Mouse (Mus musculus) kidney, embryonic 15.5 days (tissue): ENCODE measurements around the gene Smad1. TPM values are rescaled to one million over a fixed set of nuclear protein-coding genes. Genes with fewer than 3 reads are reported as not detected.
A peak's percentile ranks its signal among the peaks of the same experiment; 100 is the strongest.

Experiments used
- ATAC-seq: fragments of 200-750 bp; cut with Nextera tagmentation; replicated peaks from 2 replicates; pipeline ENCODE4 v1.8.0; 2017; ENCODE audit warnings: moderate TSS enrichment; ENCODE audit not compliant: low FRiP score
- H3K27ac ChIP-seq: fragments of 300-500 bp; sonication (generic); 2 replicates; pipeline ENCODE4 v1.5.1; 2015; ENCODE audit warnings: mild to moderate bottlenecking, inconsistent platforms
- H3K27me3 ChIP-seq: fragments of 300-500 bp; sonication (generic); 2 replicates; pipeline ENCODE4 v1.6.1; 2015; ENCODE audit warnings: inconsistent platforms
- H3K36me3 ChIP-seq: fragments of 300-500 bp; sonication (generic); 2 replicates; pipeline ENCODE4 v1.6.1; 2015; ENCODE audit warnings: inconsistent platforms
- H3K4me1 ChIP-seq: fragments of 300-500 bp; sonication (generic); 2 replicates; pipeline ENCODE4 v1.6.1; 2015; ENCODE audit warnings: inconsistent platforms
- H3K4me2 ChIP-seq: fragments of 300-500 bp; sonication (generic); 2 replicates; pipeline ENCODE4 v1.6.1; 2015; ENCODE audit warnings: moderate library complexity, mild to moderate bottlenecking, inconsistent platforms
- H3K4me3 ChIP-seq: fragments of 300-500 bp; sonication (generic); replicated peaks from 2 replicates; pipeline ENCODE4 v1.5.1; 2015; ENCODE audit warnings: mild to moderate bottlenecking, inconsistent platforms
- H3K9ac ChIP-seq: fragments of 300-500 bp; sonication (generic); 2 replicates; pipeline ENCODE4 v1.6.1; 2015; ENCODE audit warnings: mild to moderate bottlenecking, inconsistent platforms
- H3K9me3 ChIP-seq: fragments of 300-500 bp; sonication (generic); replicated peaks from 2 replicates; pipeline ENCODE4 v1.6.1; 2016; ENCODE audit warnings: inconsistent platforms
- WGBS: fragments of 180-500 bp; shearing (Covaris S2); methylation state at CpG from one replicate; pipeline ENCODE4 v1.1.7; 2015; ENCODE audit warnings: mixed read lengths; 5-methylcytosine and 5-hydroxymethylcytosine counted together
- polyA plus RNA-seq: library from polyadenylated mRNA; unstranded; fragments of >200 nt; fragmentation: Nextera tagmentation; extraction: Ambion mirVana; gene quantifications from 2 replicates; pipeline ENCODE4 v1.2.1, GENCODE M21; 2015

The Smad1 gene
- polyA plus RNA-seq, 1 experiment from 2014 or later, result 41.0 TPM

GRCm38 (mm10) chr8:79367959-79368358 lies 31.4 kb downstream of the Smad1 start:
- H3K27ac ChIP-seq, result no peak overlapping the region
- no peak overlapping the region for H3K4me2 ChIP-seq
- H3K27me3 ChIP-seq, result no peaks in the 10 kb centered on the region
- no peak for ATAC-seq
- peaks cover 64% of the 10 kb centered on the region for H3K36me3 ChIP-seq
- H3K9me3 ChIP-seq, result no peaks in the 10 kb centered on the region
- 70% methylated on average over 4 of the region's 4 CpGs for WGBS
- H3K4me3 ChIP-seq, result no peak overlapping the region
- no peak overlapping the region for H3K9ac ChIP-seq
- peaks cover 40% of the 10 kb centered on the region for H3K4me1 ChIP-seq

- Histone ChIP-seq H3K4me1 (peaks cover 37% of the 10 kb centered on the region), H3K4me2 (no peak overlapping the region), H3K27ac (no peak overlapping the region), H3K9ac (no peak overlapping the region), H3K36me3 (peaks cover 62% of the 10 kb centered on the region), H3K9me3 (no peaks in the 10 kb centered on the region), H3K27me3 (no peaks in the 10 kb centered on the region), H3K4me3 (no peak overlapping the region)
- ATAC-seq, result no peak
- WGBS, result 67% methylated on average over 11 of the region's 12 CpGs
Measured at GRCm38 (mm10) chr8:79367350-79367749, 32.0 kb downstream of the Smad1 start.

GRCm38 (mm10) chr8:79366227-79366626 lies 33.1 kb downstream of the Smad1 start:
- H3K27me3 ChIP-seq, result no peaks in the 10 kb centered on the region
- WGBS, result 91% methylated on average over 9 of the region's 9 CpGs
- no peak overlapping the region for H3K4me3 ChIP-seq
- peaks cover 51% of the 10 kb centered on the region for H3K36me3 ChIP-seq
- no peak overlapping the region for H3K9ac ChIP-seq
- no peak for ATAC-seq
- H3K4me1 ChIP-seq, result peaks cover 39% of the 10 kb centered on the region
- H3K27ac ChIP-seq, result no peak overlapping the region
- H3K9me3 ChIP-seq, result no peaks in the 10 kb centered on the region
- no peak overlapping the region for H3K4me2 ChIP-seq

GRCm38 (mm10) chr8:79365707-79366106 lies 33.6 kb downstream of the Smad1 start:
- Histone ChIP-seq H3K27me3 (no peaks in the 10 kb centered on the region), H3K4me2 (no peak overlapping the region), H3K4me3 (no peak overlapping the region), H3K27ac (no peak overlapping the region), H3K9ac (no peak overlapping the region), H3K4me1 (peaks cover 44% of the 10 kb centered on the region), H3K9me3 (no peaks in the 10 kb centered on the region), H3K36me3 (peaks cover 46% of the 10 kb centered on the region)
- no peak for ATAC-seq
- 91% methylated on average over 3 of the region's 3 CpGs for WGBS

GRCm38 (mm10) chr8:79364806-79365205 lies 34.5 kb downstream of the Smad1 start:
- no peaks in the 10 kb centered on the region for H3K9me3 ChIP-seq
- no peak for ATAC-seq
- H3K9ac ChIP-seq, result no peak overlapping the region
- peaks cover 37% of the 10 kb centered on the region for H3K36me3 ChIP-seq
- H3K27ac ChIP-seq, result no peak overlapping the region
- H3K4me2 ChIP-seq, result no peak overlapping the region
- no peak overlapping the region for H3K4me3 ChIP-seq
- 85% methylated on average over 8 of the region's 8 CpGs for WGBS
- peaks cover 51% of the 10 kb centered on the region for H3K4me1 ChIP-seq
- no peaks in the 10 kb centered on the region for H3K27me3 ChIP-seq

- Histone ChIP-seq H3K36me3 (peaks cover 30% of the 10 kb centered on the region), H3K27me3 (no peaks in the 10 kb centered on the region), H3K9me3 (no peaks in the 10 kb centered on the region), H3K27ac (peak overlapping the region; percentile 48; the same call in 1 of the 2 replicates), H3K9ac (no peak overlapping the region), H3K4me3 (no peak overlapping the region), H3K4me2 (no peak overlapping the region), H3K4me1 (peaks cover 37% of the 10 kb centered on the region)
- WGBS, result 64% methylated on average over 2 of the region's 2 CpGs
- ATAC-seq, result no peak
Measured at GRCm38 (mm10) chr8:79362430-79362829, 36.9 kb downstream of the Smad1 start.

- peaks cover 37% of the 10 kb centered on the region for H3K4me1 ChIP-seq
- no peak; the same call in 1 of the 2 replicates for ATAC-seq
- no peaks in the 10 kb centered on the region for H3K27me3 ChIP-seq
- H3K27ac ChIP-seq, result peak overlapping the region; percentile 50
- H3K4me3 ChIP-seq, result no peak overlapping the region
- no peaks in the 10 kb centered on the region for H3K9me3 ChIP-seq
- 0 out of 2 replicates have a peak overlapping the region, but pooled peaks have one; percentile 17 for H3K9ac ChIP-seq
- peaks cover 36% of the 10 kb centered on the region for H3K36me3 ChIP-seq
- 59% methylated on average over 6 of the region's 6 CpGs for WGBS
- no peak overlapping the region for H3K4me2 ChIP-seq
Measured at GRCm38 (mm10) chr8:79360774-79361527, 38.4 kb downstream of the Smad1 start.

- H3K36me3 ChIP-seq, result peaks cover 37% of the 10 kb centered on the region
- no peaks in the 10 kb centered on the region for H3K27me3 ChIP-seq
- 0 out of 2 replicates have a peak overlapping the region, but pooled peaks have one; percentile 17 for H3K9ac ChIP-seq
- H3K4me3 ChIP-seq, result no peak overlapping the region
- H3K9me3 ChIP-seq, result no peaks in the 10 kb centered on the region
- H3K4me2 ChIP-seq, result no peak overlapping the region
- H3K4me1 ChIP-seq, result peaks cover 39% of the 10 kb centered on the region
- peak overlapping the region; percentile 50 for H3K27ac ChIP-seq
- WGBS, result 49% methylated on average over 9 of the region's 9 CpGs
- ATAC-seq, result no peak
Measured at GRCm38 (mm10) chr8:79360302-79360701, 39.0 kb downstream of the Smad1 start.

- no peaks in the 10 kb centered on the region for H3K27me3 ChIP-seq
- H3K4me3 ChIP-seq, result no peak overlapping the region
- H3K27ac ChIP-seq, result peak overlapping the region; percentile 5; the same call in 1 of the 2 replicates
- no peak overlapping the region for H3K9ac ChIP-seq
- H3K4me1 ChIP-seq, result peaks cover 23% of the 10 kb centered on the region
- peaks cover 56% of the 10 kb centered on the region for H3K36me3 ChIP-seq
- no peak overlapping the region for H3K4me2 ChIP-seq
- no peaks in the 10 kb centered on the region for H3K9me3 ChIP-seq
- peak; percentile 43 for ATAC-seq
- 54% methylated on average over 16 of the region's 16 CpGs for WGBS
Measured at GRCm38 (mm10) chr8:79355721-79356434, 43.4 kb downstream of the Smad1 start.

- no peak overlapping the region for H3K27ac ChIP-seq
- 64% methylated on average over 7 of the region's 7 CpGs for WGBS
Measured at GRCm38 (mm10) chr8:79354009-79354408, 45.3 kb downstream of the Smad1 start.

GRCm38 (mm10) chr8:79351916-79352315 lies 47.4 kb downstream of the Smad1 start:
- no peaks in the 10 kb centered on the region for H3K27me3 ChIP-seq
- 0 out of 2 replicates have a peak overlapping the region, but pooled peaks have one; percentile 10 for H3K27ac ChIP-seq
- H3K4me2 ChIP-seq, result no peak overlapping the region
- peaks cover 76% of the 10 kb centered on the region for H3K36me3 ChIP-seq
- H3K9me3 ChIP-seq, result no peaks in the 10 kb centered on the region
- H3K9ac ChIP-seq, result no peak overlapping the region
- 84% methylated on average over 8 of the region's 8 CpGs for WGBS
- ATAC-seq, result no peak
- H3K4me3 ChIP-seq, result no peak overlapping the region
- peaks cover 22% of the 10 kb centered on the region for H3K4me1 ChIP-seq

More at GRCm38 (mm10) chr8:79354009-79354408, 45.3 kb downstream of the Smad1 start:
- H3K27me3 ChIP-seq, result no peaks in the 10 kb centered on the region
- H3K4me2 ChIP-seq, result no peak overlapping the region
- H3K9ac ChIP-seq, result no peak overlapping the region
- no peaks in the 10 kb centered on the region for H3K9me3 ChIP-seq
- no peak for ATAC-seq
- peaks cover 22% of the 10 kb centered on the region for H3K4me1 ChIP-seq
- H3K4me3 ChIP-seq, result no peak overlapping the region
- peaks cover 71% of the 10 kb centered on the region for H3K36me3 ChIP-seq

GRCm38 (mm10) chr8:79350805-79351204 lies 48.5 kb downstream of the Smad1 start:
- no peak for ATAC-seq
- no peaks in the 10 kb centered on the region for H3K27me3 ChIP-seq
- H3K4me3 ChIP-seq, result no peak overlapping the region
- no peak overlapping the region for H3K4me2 ChIP-seq
- peaks cover 17% of the 10 kb centered on the region for H3K4me1 ChIP-seq
- H3K27ac ChIP-seq, result peak overlapping the region; percentile 55; the same call in 1 of the 2 replicates
- no peaks in the 10 kb centered on the region for H3K9me3 ChIP-seq
- WGBS, result 84% methylated on average over 3 of the region's 3 CpGs
- H3K36me3 ChIP-seq, result peaks cover 79% of the 10 kb centered on the region
- no peak overlapping the region for H3K9ac ChIP-seq
